Mouse (Mus musculus): ENCODE data around the gene Aldh1l1. TPM values are rescaled to one million over a fixed set of nuclear protein-coding genes. Genes with fewer than 3 reads are reported as not detected.

The Aldh1l1 gene
- polyA plus RNA-seq, 2 experiments: 1.5 to 2.1 TPM

GRCm38 (mm10) chr6:90541367-90541772 lies 55.1 kb downstream of the Aldh1l1 start:
- ATAC-seq (ENCODE audit: low FRiP score, low read depth) (no peak), DNase-seq (ENCODE audit: low spot score) (no peak)
- H3K4me1 ChIP-seq (ENCODE audit: control insufficient read depth, insufficient read depth, low read length): no peaks in the 10 kb centered on the region
- no peak overlapping the region for H3K4me3 ChIP-seq (replicated peaks; ENCODE audit: low read length)
- 80% methylated on average over 5 of the region's 5 CpGs for WGBS
- H3K9ac ChIP-seq (ENCODE audit: low read depth, low read length, severe bottlenecking): no peak overlapping the region
- H3K4me2 ChIP-seq (replicated peaks; ENCODE audit: low read depth, low read length, severe bottlenecking): no peak overlapping the region
- no peaks in the 10 kb centered on the region for H3K9me3 ChIP-seq (ENCODE audit: control insufficient read depth, low read length)
- H3K27ac ChIP-seq (replicated peaks; ENCODE audit: low read depth, low read length): no peak overlapping the region
- no peaks in the 10 kb centered on the region for H3K36me3 ChIP-seq (ENCODE audit: control insufficient read depth, insufficient read depth, low read length)
- H3K27me3 ChIP-seq (ENCODE audit: control insufficient read depth, insufficient read depth, low read length): no peaks in the 10 kb centered on the region
- TF ChIP-seq POLR2A (IDR thresholded peaks at IDR 0.05; ENCODE audit: borderline replicate concordance, extremely low read depth, insufficient read depth, insufficient read length): no peak

- no peak overlapping the region for H3K27ac ChIP-seq (replicated peaks; ENCODE audit: low read depth, low read length)
- no peaks in the 10 kb centered on the region for H3K36me3 ChIP-seq (ENCODE audit: control insufficient read depth, insufficient read depth, low read length)
- no peaks in the 10 kb centered on the region for H3K4me1 ChIP-seq (ENCODE audit: control insufficient read depth, insufficient read depth, low read length)
- H3K9me3 ChIP-seq (ENCODE audit: control insufficient read depth, low read length): no peaks in the 10 kb centered on the region
- no peak overlapping the region for H3K9ac ChIP-seq (ENCODE audit: low read depth, low read length, severe bottlenecking)
- no peak overlapping the region for H3K4me2 ChIP-seq (replicated peaks; ENCODE audit: low read depth, low read length, severe bottlenecking)
- DNase-seq (ENCODE audit: low spot score) (no peak), ATAC-seq (ENCODE audit: low FRiP score, low read depth) (no peak)
- TF ChIP-seq POLR2A (IDR thresholded peaks at IDR 0.05; ENCODE audit: borderline replicate concordance, extremely low read depth, insufficient read depth, insufficient read length): no peak
- H3K27me3 ChIP-seq (ENCODE audit: control insufficient read depth, insufficient read depth, low read length): no peaks in the 10 kb centered on the region
- H3K4me3 ChIP-seq (replicated peaks; ENCODE audit: low read length): no peak overlapping the region
- 44% methylated on average over 2 of the region's 2 CpGs for WGBS
Observed at GRCm38 (mm10) chr6:90544433-90544832, 58.2 kb downstream of the Aldh1l1 start.

GRCm38 (mm10) chr6:90546274-90546673 lies 60.0 kb downstream of the Aldh1l1 start:
- no peaks in the 10 kb centered on the region for H3K27me3 ChIP-seq (ENCODE audit: control insufficient read depth, insufficient read depth, low read length)
- no peaks in the 10 kb centered on the region for H3K4me1 ChIP-seq (ENCODE audit: control insufficient read depth, insufficient read depth, low read length)
- no peak overlapping the region for H3K27ac ChIP-seq (replicated peaks; ENCODE audit: low read depth, low read length)
- H3K36me3 ChIP-seq (ENCODE audit: control insufficient read depth, insufficient read depth, low read length): no peaks in the 10 kb centered on the region
- H3K4me2 ChIP-seq (replicated peaks; ENCODE audit: low read depth, low read length, severe bottlenecking): no peak overlapping the region
- no peak for TF ChIP-seq POLR2A (IDR thresholded peaks at IDR 0.05; ENCODE audit: borderline replicate concordance, extremely low read depth, insufficient read depth, insufficient read length)
- no peak overlapping the region for H3K9ac ChIP-seq (ENCODE audit: low read depth, low read length, severe bottlenecking)
- no peaks in the 10 kb centered on the region for H3K9me3 ChIP-seq (ENCODE audit: control insufficient read depth, low read length)
- ATAC-seq (ENCODE audit: low FRiP score, low read depth) (no peak), DNase-seq (ENCODE audit: low spot score) (no peak)
- WGBS: 70% methylated on average over 3 of the region's 3 CpGs
- H3K4me3 ChIP-seq (replicated peaks; ENCODE audit: low read length): no peak overlapping the region

- TF ChIP-seq POLR2A (IDR thresholded peaks at IDR 0.05; ENCODE audit: borderline replicate concordance, extremely low read depth, insufficient read depth, insufficient read length): no peak
- DNase-seq (ENCODE audit: low spot score): no peak
- no peaks in the 10 kb centered on the region for H3K27me3 ChIP-seq (ENCODE audit: control insufficient read depth, insufficient read depth, low read length)
- H3K4me2 ChIP-seq (replicated peaks; ENCODE audit: low read depth, low read length, severe bottlenecking): no peak overlapping the region
- no peaks in the 10 kb centered on the region for H3K4me1 ChIP-seq (ENCODE audit: control insufficient read depth, insufficient read depth, low read length)
- no peak overlapping the region for H3K27ac ChIP-seq (replicated peaks; ENCODE audit: low read depth, low read length)
- ATAC-seq (ENCODE audit: low FRiP score, low read depth): no peak
- H3K9me3 ChIP-seq (ENCODE audit: control insufficient read depth, low read length): no peaks in the 10 kb centered on the region
- WGBS: 70% methylated on average over 3 of the region's 3 CpGs
- H3K9ac ChIP-seq (ENCODE audit: low read depth, low read length, severe bottlenecking): no peak overlapping the region
- H3K36me3 ChIP-seq (ENCODE audit: control insufficient read depth, insufficient read depth, low read length): no peaks in the 10 kb centered on the region
- no peak overlapping the region for H3K4me3 ChIP-seq (replicated peaks; ENCODE audit: low read length)
Observed at GRCm38 (mm10) chr6:90547041-90547440, 60.8 kb downstream of the Aldh1l1 start.

GRCm38 (mm10) chr6:90550161-90550912 lies 64.1 kb downstream of the Aldh1l1 start:
- peak overlapping the region; percentile 43 for H3K4me2 ChIP-seq (replicated peaks; ENCODE audit: low read depth, low read length, severe bottlenecking)
- no peak overlapping the region for H3K27ac ChIP-seq (replicated peaks; ENCODE audit: low read depth, low read length)
- no peaks in the 10 kb centered on the region for H3K4me1 ChIP-seq (ENCODE audit: control insufficient read depth, insufficient read depth, low read length)
- ATAC-seq (ENCODE audit: low FRiP score, low read depth) (peak; percentile 75), DNase-seq (ENCODE audit: low spot score) (peak; percentile 45)
- H3K36me3 ChIP-seq (ENCODE audit: control insufficient read depth, insufficient read depth, low read length): no peaks in the 10 kb centered on the region
- H3K27me3 ChIP-seq (ENCODE audit: control insufficient read depth, insufficient read depth, low read length): no peaks in the 10 kb centered on the region
- H3K9me3 ChIP-seq (ENCODE audit: control insufficient read depth, low read length): no peaks in the 10 kb centered on the region
- 14% methylated on average over 25 of the region's 25 CpGs for WGBS
- no peak overlapping the region; the same call in 1 of the 2 replicates for H3K9ac ChIP-seq (ENCODE audit: low read depth, low read length, severe bottlenecking)
- TF ChIP-seq POLR2A (IDR thresholded peaks at IDR 0.05; ENCODE audit: borderline replicate concordance, extremely low read depth, insufficient read depth, insufficient read length): no peak
- peak overlapping the region; percentile 20 for H3K4me3 ChIP-seq (replicated peaks; ENCODE audit: low read length)
